Mouse (Mus musculus) cortical plate, adult 2 months (tissue): ENCODE measurements around the gene Myo3b. TPM values are rescaled to one million over a fixed set of nuclear protein-coding genes. Genes with fewer than 3 reads are reported as not detected.

ENCODE experiments used
- H3K27ac ChIP-seq: fragments of 200-500 bp; 2 replicates; pipeline ENCODE4 v1.5.1; 2012; ENCODE audit warnings: low read length, control low read depth, inconsistent platforms; ENCODE audit not compliant: insufficient read depth
- H3K4me1 ChIP-seq: fragments of 200-500 bp; 2 replicates; pipeline ENCODE4 v1.6.1; 2011; ENCODE audit warnings: low read length; ENCODE audit not compliant: control insufficient read depth, insufficient read depth
- H3K4me3 ChIP-seq: fragments of 200-500 bp; 2 replicates; pipeline ENCODE4 v1.5.1; 2011; ENCODE audit warnings: mild to moderate bottlenecking, low read length, control low read depth; ENCODE audit not compliant: insufficient read depth
- CTCF ChIP-seq: fragments of 200-500 bp; IDR thresholded peaks from 2 replicates; pipeline ENCODE4 v1.5.1; 2011; ENCODE audit warnings: mild to moderate bottlenecking, control low read depth, low read length; ENCODE audit not compliant: insufficient read depth; ENCODE audit errors: extremely low read depth
- POLR2A ChIP-seq: fragments of 200-500 bp; IDR thresholded peaks from 2 replicates; pipeline ENCODE4 v1.6.1; 2011; ENCODE audit warnings: mild to moderate bottlenecking, low read length, control low read depth; ENCODE audit not compliant: insufficient read depth; ENCODE audit errors: extremely low read depth
- polyA plus RNA-seq: library from polyadenylated mRNA; depleted of rRNA; stranded (reverse); fragments of >200 nt; gene quantifications from 2 replicates; pipeline ENCODE4 v1.2.3, GENCODE M21; 2012

The Myo3b gene
- polyA plus RNA-seq, 1 experiment: 0.44 TPM

GRCm38 (mm10) chr2:70315734-70316133, 276.8 kb downstream of the Myo3b start:
- H3K4me1 ChIP-seq: no peaks in the 10 kb centered on the region
- H3K27ac ChIP-seq: no peak overlapping the region
- TF ChIP-seq CTCF: no peak
- TF ChIP-seq POLR2A: no peak
- no peak overlapping the region for H3K4me3 ChIP-seq

GRCm38 (mm10) chr2:70317850-70318249, 278.9 kb downstream of the Myo3b start:
- H3K4me3 ChIP-seq: no peak overlapping the region
- no peak overlapping the region for H3K27ac ChIP-seq
- H3K4me1 ChIP-seq: no peaks in the 10 kb centered on the region
- TF ChIP-seq POLR2A: no peak

GRCm38 (mm10) chr2:70318861-70319555, 280.1 kb downstream of the Myo3b start:
- no peak overlapping the region for H3K4me3 ChIP-seq
- no peaks in the 10 kb centered on the region for H3K4me1 ChIP-seq
- H3K27ac ChIP-seq: no peak overlapping the region
- no peak for TF ChIP-seq POLR2A
- TF ChIP-seq CTCF: no peak

GRCm38 (mm10) chr2:70322767-70323166, 283.8 kb downstream of the Myo3b start:
- Histone ChIP-seq H3K4me1 (no peaks in the 10 kb centered on the region), H3K27ac (no peak overlapping the region), H3K4me3 (no peak overlapping the region)
- TF ChIP-seq CTCF: no peak
- TF ChIP-seq POLR2A: no peak

- no peak for TF ChIP-seq POLR2A
- no peaks in the 10 kb centered on the region for H3K4me1 ChIP-seq
- H3K4me3 ChIP-seq: no peak overlapping the region
- H3K27ac ChIP-seq: no peak overlapping the region
Measured at GRCm38 (mm10) chr2:70327602-70328001, 288.7 kb downstream of the Myo3b start.

GRCm38 (mm10) chr2:70332905-70333304, 294.0 kb downstream of the Myo3b start:
- TF ChIP-seq POLR2A (no peak), CTCF (no peak)

GRCm38 (mm10) chr2:70333553-70333952, 294.6 kb downstream of the Myo3b start:
- Histone ChIP-seq H3K27ac (no peak overlapping the region), H3K4me1 (no peaks in the 10 kb centered on the region), H3K4me3 (no peak overlapping the region)
- no peak for TF ChIP-seq CTCF

More at GRCm38 (mm10) chr2:70332905-70333304, 294.0 kb downstream of the Myo3b start:
- H3K27ac ChIP-seq: no peak overlapping the region
- H3K4me3 ChIP-seq: no peak overlapping the region
- H3K4me1 ChIP-seq: no peaks in the 10 kb centered on the region

GRCm38 (mm10) chr2:70336551-70336950, 297.6 kb downstream of the Myo3b start:
- H3K4me1 ChIP-seq: no peaks in the 10 kb centered on the region
- H3K27ac ChIP-seq: no peak overlapping the region
- TF ChIP-seq POLR2A (no peak), CTCF (no peak)
- H3K4me3 ChIP-seq: no peak overlapping the region

GRCm38 (mm10) chr2:70337208-70337611, 298.3 kb downstream of the Myo3b start:
- Histone ChIP-seq H3K4me1 (no peaks in the 10 kb centered on the region), H3K27ac (no peak overlapping the region), H3K4me3 (no peak overlapping the region)
- TF ChIP-seq CTCF (no peak), POLR2A (no peak)

GRCm38 (mm10) chr2:70337869-70338268, 298.9 kb downstream of the Myo3b start:
- Histone ChIP-seq H3K27ac (no peak overlapping the region), H3K4me1 (no peaks in the 10 kb centered on the region), H3K4me3 (no peak overlapping the region)
- TF ChIP-seq CTCF: no peak
- no peak for TF ChIP-seq POLR2A
